Mouse (Mus musculus) CH12.LX (cell line): Measurements from ENCODE around the gene Tti1. TPM values are rescaled to one million over a fixed set of nuclear protein-coding genes. Genes with fewer than 3 reads are reported as not detected.

ENCODE experiments used
- DNase-seq: peaks from one replicate; pipeline ENCODE4 v3.0.0-alpha.2; 2013; ENCODE audit errors: extremely low read depth
- H3K27ac ChIP-seq: 2 replicates; pipeline ENCODE4 v1.5.1; 2012; ENCODE audit warnings: low read depth, mild to moderate bottlenecking, control low read depth, moderate library complexity; ENCODE audit not compliant: insufficient read depth
- H3K27me3 ChIP-seq: replicated peaks from 2 replicates; pipeline ENCODE3; 2012; ENCODE audit warnings: inconsistent platforms
- H3K36me3 ChIP-seq, 2 experiments: replicated peaks in 1 of 2; 2 replicates each; pipeline versions ENCODE3 to v1.6.1; 2012; ENCODE audit warnings: inconsistent platforms in 1 of 2, low read length in 1 of 2, mild to moderate bottlenecking in 1 of 2, mixed read lengths in 1 of 2, moderate library complexity in 1 of 2; ENCODE audit not compliant: control insufficient read depth in 1 of 2, insufficient read depth in 1 of 2
- H3K4me1 ChIP-seq, 2 experiments: 2 replicates each; pipeline ENCODE4 v1.6.1; 2012; ENCODE audit warnings: inconsistent platforms in 1 of 2, moderate library complexity in 1 of 2; ENCODE audit not compliant: insufficient read depth in 2 of 2, control insufficient read depth in 1 of 2
- H3K4me2 ChIP-seq: 2 replicates; pipeline ENCODE4 v1.6.1; 2012; ENCODE audit warnings: low read depth, mild to moderate bottlenecking, control low read depth; ENCODE audit not compliant: poor library complexity, insufficient read depth, severe bottlenecking
- H3K4me3 ChIP-seq, 3 experiments: fragments of 150-350 bp in 1 of 3; sonication (generic) in 1 of 3; replicated peaks in 1 of 3; 2 replicates each; pipeline versions ENCODE3 to v1.5.1; 2011 to 2012; ENCODE audit warnings: low read depth in 2 of 3, low read length in 2 of 3, mild to moderate bottlenecking in 2 of 3, moderate library complexity in 2 of 3, control low read depth in 1 of 3, improper control_type of control experiment in 1 of 3, inconsistent platforms in 1 of 3, mixed read lengths in 1 of 3; ENCODE audit not compliant: poor library complexity in 1 of 3
- H3K79me2 ChIP-seq: replicated peaks from 2 replicates; pipeline ENCODE4 v1.6.1; 2012; ENCODE audit warnings: mild to moderate bottlenecking, moderate library complexity; ENCODE audit not compliant: control insufficient read depth, poor library complexity, insufficient read depth, severe bottlenecking; ENCODE audit errors: extremely low read depth
- H3K9ac ChIP-seq: 2 replicates; pipeline ENCODE4 v1.6.1; 2012; ENCODE audit warnings: low read depth, mild to moderate bottlenecking, control low read depth, moderate library complexity; ENCODE audit not compliant: insufficient read depth
- H3K9me3 ChIP-seq: replicated peaks from 2 replicates; pipeline ENCODE3; 2012; ENCODE audit warnings: low read length, inconsistent platforms, mixed read lengths
- CHD2 ChIP-seq: IDR thresholded peaks from 2 replicates; pipeline ENCODE4 v1.6.1; 2011; ENCODE audit warnings: low read length, improper control_type of control experiment
- CTCF ChIP-seq, 2 experiments: IDR thresholded peaks in 1 of 2; conservative IDR thresholded peaks in 1 of 2; 2 replicates each; pipeline ENCODE4 v1.5.1; 2011 to 2012; ENCODE audit warnings: low read depth in 2 of 2, low read length in 2 of 2, improper control_type of control experiment in 1 of 2, inconsistent platforms in 1 of 2, mild to moderate bottlenecking in 1 of 2, moderate library complexity in 1 of 2
- E2F4 ChIP-seq: IDR thresholded peaks from 2 replicates; pipeline ENCODE4 v1.6.1; 2011; ENCODE audit warnings: low read depth, low read length, improper control_type of control experiment; ENCODE audit not compliant: insufficient replicate concordance
- ELF1 ChIP-seq: IDR thresholded peaks from 2 replicates; pipeline ENCODE4 v1.6.1; 2014; ENCODE audit warnings: low read depth, mild to moderate bottlenecking, inconsistent platforms, low read length, improper control_type of control experiment
- ETS1 ChIP-seq: conservative IDR thresholded peaks from 2 replicates; pipeline ENCODE4 v1.6.1; 2012; ENCODE audit warnings: low read depth, mild to moderate bottlenecking, inconsistent platforms, low read length, improper control_type of control experiment, moderate library complexity
- GABPA ChIP-seq: IDR thresholded peaks from 2 replicates; pipeline ENCODE4 v1.6.1; 2012; ENCODE audit warnings: low read depth, low read length, improper control_type of control experiment, inconsistent platforms; ENCODE audit not compliant: insufficient replicate concordance
- IRF4 ChIP-seq: IDR thresholded peaks from 2 replicates; pipeline ENCODE4 v1.6.1; 2014; ENCODE audit warnings: low read depth, mild to moderate bottlenecking, inconsistent platforms, low read length, improper control_type of control experiment
- JUN ChIP-seq: IDR thresholded peaks from 2 replicates; pipeline ENCODE4 v1.6.1; 2011; ENCODE audit warnings: low read depth, mild to moderate bottlenecking, low read length, improper control_type of control experiment, moderate library complexity; ENCODE audit not compliant: insufficient read depth
- JUND ChIP-seq: conservative IDR thresholded peaks from 2 replicates; pipeline ENCODE4 v1.6.1; 2011; ENCODE audit warnings: low read depth, low read length, improper control_type of control experiment
- MAFK ChIP-seq: IDR thresholded peaks from 2 replicates; pipeline ENCODE4 v1.6.1; 2011; ENCODE audit warnings: low read length, improper control_type of control experiment; ENCODE audit not compliant: insufficient replicate concordance
- MEF2A ChIP-seq: IDR thresholded peaks from 2 replicates; pipeline ENCODE4 v1.6.1; 2014; ENCODE audit warnings: low read depth, mild to moderate bottlenecking, inconsistent platforms, low read length, improper control_type of control experiment, borderline replicate concordance
- NRF1 ChIP-seq: IDR thresholded peaks from 2 replicates; pipeline ENCODE4 v1.6.1; 2014; ENCODE audit warnings: low read depth, mild to moderate bottlenecking, inconsistent platforms, low read length, improper control_type of control experiment, moderate library complexity
- POLR2A ChIP-seq: IDR thresholded peaks from 2 replicates; pipeline ENCODE4 v1.6.1; 2011; ENCODE audit warnings: low read depth, mild to moderate bottlenecking, improper control_type of control experiment, low read length
- POLR2AphosphoS2 ChIP-seq: IDR thresholded peaks from 2 replicates; pipeline ENCODE4 v1.6.1; 2011; ENCODE audit warnings: low read depth, low read length, improper control_type of control experiment
- RAD21 ChIP-seq: IDR thresholded peaks from 2 replicates; pipeline ENCODE4 v1.6.1; 2011; ENCODE audit warnings: low read depth, mild to moderate bottlenecking, low read length, improper control_type of control experiment, moderate library complexity
- TBP ChIP-seq: conservative IDR thresholded peaks from 2 replicates; pipeline ENCODE4 v1.6.1; 2011; ENCODE audit warnings: low read depth, low read length, improper control_type of control experiment
- TCF12 ChIP-seq: IDR thresholded peaks from 2 replicates; pipeline ENCODE4 v1.6.1; 2014; ENCODE audit warnings: low read depth, mild to moderate bottlenecking, inconsistent platforms, low read length, improper control_type of control experiment
- UBTF ChIP-seq: IDR thresholded peaks from 2 replicates; pipeline ENCODE4 v1.6.1; 2012; ENCODE audit warnings: low read depth, mild to moderate bottlenecking, inconsistent platforms, low read length, improper control_type of control experiment, moderate library complexity
- USF1 ChIP-seq: IDR thresholded peaks from 2 replicates; pipeline ENCODE4 v1.6.1; 2014; ENCODE audit warnings: low read depth, mild to moderate bottlenecking, inconsistent platforms, low read length, improper control_type of control experiment
- USF2 ChIP-seq: conservative IDR thresholded peaks from 2 replicates; pipeline ENCODE4 v1.6.1; 2011; ENCODE audit warnings: low read depth, low read length, improper control_type of control experiment
- ZKSCAN1 ChIP-seq: IDR thresholded peaks from 2 replicates; pipeline ENCODE4 v1.6.1; 2012; ENCODE audit warnings: low read depth, inconsistent platforms, low read length, improper control_type of control experiment, borderline replicate concordance
- ZMIZ1 ChIP-seq: IDR thresholded peaks from 2 replicates; pipeline ENCODE4 v1.6.1; 2012; ENCODE audit warnings: low read depth, mild to moderate bottlenecking, inconsistent platforms, low read length, improper control_type of control experiment
- ZNF384 ChIP-seq: IDR thresholded peaks from 2 replicates; pipeline ENCODE4 v1.6.1; 2012; ENCODE audit warnings: low read depth, low read length, improper control_type of control experiment, inconsistent platforms
- dilution Hi-C: fragments of 300-500 bp; cut with MboI; formaldehyde crosslinking; loops from 2 replicates; pipeline ENCODE4 v1.14.3; 2020; ENCODE audit warnings: low sequenced_read_pairs; ENCODE audit not compliant: extremely low pct_unique_long_range_greater_than_20kb, extremely low pct_ligation_motif_present
- in situ Hi-C: fragments of 300-500 bp; cut with MboI; formaldehyde crosslinking; loops from 3 replicates; pipeline ENCODE4 v1.14.3; 2019; ENCODE audit warnings: low sequenced_read_pairs, low pct_ligation_motif_present, low pct_unique_long_range_greater_than_20kb, mixed read lengths
- polyA plus RNA-seq: library from polyadenylated mRNA; unstranded; fragments of >175 nt; gene quantifications from 2 replicates; pipeline ENCODE4 v1.2.1, GENCODE M21; 2012; ENCODE audit warnings: low read depth; ENCODE audit not compliant: insufficient read length
- total RNA-seq, 2 experiments: library from RNA; depleted of rRNA; stranded (reverse); fragments of 300-350 nt in 1 of 2; fragments of >200 nt in 1 of 2; gene quantifications; 2 replicates each; pipeline ENCODE4 v1.2.3; 2012 to 2014

Gene Tti1
- total and polyA plus RNA-seq, 3 experiments = 19.7 to 27.2 (median 19.8) TPM

DNA sequence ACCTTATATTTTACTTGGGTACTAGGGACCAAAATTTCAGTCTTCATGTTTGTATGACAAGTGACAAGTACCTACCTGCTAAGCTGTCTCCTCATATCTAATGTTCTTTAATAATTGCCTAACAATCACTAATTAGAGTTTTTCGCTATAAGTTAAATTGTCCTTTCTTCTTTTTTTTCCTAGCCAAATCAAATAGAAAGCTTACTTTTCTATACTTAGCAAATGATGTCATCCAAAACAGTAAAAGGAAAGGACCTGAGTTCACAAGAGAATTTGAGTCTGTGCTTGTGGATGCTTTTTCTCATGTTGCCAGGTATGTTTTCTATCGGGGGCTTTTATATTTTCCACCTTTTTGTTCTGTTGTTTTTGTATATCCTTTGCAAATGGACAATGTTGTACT, 7.6 kb upstream of the Tti1 start:
- Histone ChIP-seq H3K27ac (no peak overlapping the region), H3K4me3 (no peak overlapping the region), H3K9ac (no peak overlapping the region; the same call in 1 of the 2 replicates), H3K9me3 (no peaks in the 10 kb centered on the region), H3K27me3 (no peaks in the 10 kb centered on the region), H3K79me2 (peaks cover 36% of the 10 kb centered on the region), H3K4me2 (no peak overlapping the region), H3K4me1 (peaks cover 2 to 40% of the 10 kb centered on the region in 2 experiments; a peak in 3 of 4 replicates), H3K36me3 (peaks cover 19 to 54% of the 10 kb centered on the region in 2 experiments)
- DNase-seq = no peak
- dilution Hi-C loops = no loop called here
- in situ Hi-C loops = no loop called here
- TF ChIP-seq MEF2A (peak; percentile 76; the same call in 1 of the 2 replicates), IRF4 (no peak), JUN (peak; percentile 62), JUND (peak; percentile 58)

DNA sequence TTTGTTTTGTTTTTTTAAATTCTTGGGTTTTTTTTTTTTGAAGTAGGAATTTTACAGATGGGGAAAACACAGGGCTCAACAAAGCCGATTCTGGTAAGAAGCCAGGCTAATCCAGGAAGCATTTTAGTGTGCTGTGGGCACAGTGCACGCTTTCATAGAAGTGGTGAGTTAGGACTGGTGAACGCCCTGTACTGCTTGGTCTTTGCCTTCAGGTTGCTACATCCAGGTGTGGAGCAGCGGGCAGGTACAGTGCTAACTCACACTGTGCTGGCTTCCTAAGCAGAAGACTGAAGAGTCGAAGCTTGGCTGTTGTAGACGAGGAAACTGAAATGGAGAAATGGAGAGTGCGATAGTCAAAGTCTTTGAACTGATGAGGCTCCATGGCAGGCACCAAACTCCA, 1.8 kb upstream of the Tti1 start:
- dilution Hi-C loops (no loop called here), in situ Hi-C loops (no loop called here)
- peaks cover 0 to 13% of the 10 kb centered on the region in 2 experiments for H3K36me3 ChIP-seq
- H3K9ac ChIP-seq = peak overlapping the region; percentile 74
- no peak for DNase-seq
- H3K4me1 ChIP-seq = peaks cover 8 to 54% of the 10 kb centered on the region in 2 experiments; a peak in 3 of 4 replicates
- no peaks in the 10 kb centered on the region for H3K27me3 ChIP-seq
- no peak overlapping the region for H3K27ac ChIP-seq
- no peaks in the 10 kb centered on the region for H3K9me3 ChIP-seq
- peaks cover 60% of the 10 kb centered on the region for H3K79me2 ChIP-seq
- TF ChIP-seq TCF12 (no peak), CHD2 (no peak), ZNF384 (no peak), ELF1 (no peak), RAD21 (no peak), USF2 (no peak), E2F4 (no peak), UBTF (no peak), TBP (no peak), USF1 (no peak), POLR2AphosphoS2 (no peak), ETS1 (no peak), CTCF (conservative IDR thresholded peaks at IDR 0.05 in 1 of 2, IDR thresholded peaks at IDR 0.05 in 1 of 2; ENCODE audit: low read depth in 2 of 2, low read length in 2 of 2) (no peak), POLR2A (no peak), MAFK (no peak), ZMIZ1 (no peak), GABPA (no peak), JUND (no peak), NRF1 (no peak), ZKSCAN1 (no peak)
- H3K4me3 ChIP-seq = peak overlapping the region; percentile 48 to 97 (median 95)
- peak overlapping the region; percentile 96 for H3K4me2 ChIP-seq
